Mouse (Mus musculus): ENCODE results near the gene Myo18b. TPM values are rescaled to one million over a fixed set of nuclear protein-coding genes. Genes with fewer than 3 reads are reported as not detected.

Myo18b gene
- polyA plus RNA-seq, 1 experiment from 2014 or later, result 1.1 TPM

GRCm38 (mm10) chr5:112886687-112887491 lies 9.3 kb downstream of the Myo18b start:
- H3K27ac ChIP-seq (ENCODE audit: low read length), result no peak overlapping the region
- no peaks in the 10 kb centered on the region for H3K27me3 ChIP-seq (ENCODE audit: control insufficient read depth, insufficient read depth, low read depth, low read length)
- no peaks in the 10 kb centered on the region for H3K9me3 ChIP-seq (ENCODE audit: control insufficient read depth, low read length)
- WGBS, result 62% methylated on average over 17 of the region's 17 CpGs
- ATAC-seq (ENCODE audit: low read depth), result peak; percentile 31; the same call in 1 of the 2 replicates
- H3K4me1 ChIP-seq (replicated peaks; ENCODE audit: control insufficient read depth, insufficient read depth, low read length), result no peaks in the 10 kb centered on the region; the same call in 1 of the 2 replicates
- no peak overlapping the region for H3K9ac ChIP-seq (ENCODE audit: low read length)
- no peaks in the 10 kb centered on the region for H3K36me3 ChIP-seq (ENCODE audit: control insufficient read depth, insufficient read depth, low read length)
- H3K4me3 ChIP-seq (ENCODE audit: low read length), result no peak overlapping the region
- H3K4me2 ChIP-seq (ENCODE audit: low read depth, low read length), result no peak overlapping the region

DNA sequence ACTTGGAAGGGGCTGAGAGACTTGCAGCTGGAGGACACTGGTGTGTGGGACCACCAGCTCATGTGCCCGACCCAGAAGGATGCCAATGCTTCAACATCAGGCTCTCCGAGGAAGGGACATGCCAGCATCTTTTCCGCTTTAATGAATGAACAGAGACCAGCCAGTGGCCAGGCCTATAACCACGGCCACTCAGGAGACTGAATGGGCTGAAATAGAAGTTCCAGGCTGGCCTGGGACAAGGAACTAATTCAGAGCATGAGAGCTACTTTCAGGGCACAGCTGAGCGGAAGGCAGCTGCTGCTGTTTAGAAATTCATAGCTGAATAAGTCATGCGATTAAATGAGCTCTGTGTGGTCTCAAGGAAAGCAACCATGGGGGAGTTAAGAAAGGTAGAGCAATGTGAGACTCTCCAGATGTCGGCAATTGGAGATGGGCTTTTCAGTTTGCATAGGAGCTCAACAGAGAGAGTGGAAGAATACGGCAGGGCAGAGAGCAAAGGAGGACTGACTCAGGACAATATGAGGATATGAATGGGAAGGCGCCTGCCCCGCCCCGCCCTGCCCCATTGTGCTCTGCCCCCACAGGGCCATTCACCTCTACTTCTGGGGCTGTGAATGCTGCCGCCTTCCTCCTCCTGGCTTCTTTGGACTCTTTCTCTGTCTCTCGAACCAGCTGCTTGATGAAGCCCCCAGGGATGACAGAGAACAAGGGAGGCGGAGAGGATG lies 18.6 kb downstream of the Myo18b start:
- no peaks in the 10 kb centered on the region for H3K4me1 ChIP-seq (replicated peaks; ENCODE audit: control insufficient read depth, insufficient read depth, low read length)
- no peaks in the 10 kb centered on the region for H3K27me3 ChIP-seq (ENCODE audit: control insufficient read depth, insufficient read depth, low read depth, low read length)
- no peak overlapping the region for H3K27ac ChIP-seq (ENCODE audit: low read length)
- H3K36me3 ChIP-seq (ENCODE audit: control insufficient read depth, insufficient read depth, low read length), result no peaks in the 10 kb centered on the region
- no peak for ATAC-seq (ENCODE audit: low read depth)
- H3K4me2 ChIP-seq (ENCODE audit: low read depth, low read length), result no peak overlapping the region
- no peak overlapping the region for H3K9ac ChIP-seq (ENCODE audit: low read length)
- 66% methylated on average over 14 of the region's 14 CpGs for WGBS
- no peak overlapping the region for H3K4me3 ChIP-seq (ENCODE audit: low read length)
- no peaks in the 10 kb centered on the region for H3K9me3 ChIP-seq (ENCODE audit: control insufficient read depth, low read length)

- no peak for ATAC-seq (ENCODE audit: low read depth)
- H3K36me3 ChIP-seq (ENCODE audit: control insufficient read depth, insufficient read depth, low read length), result no peaks in the 10 kb centered on the region
- no peak overlapping the region for H3K9ac ChIP-seq (ENCODE audit: low read length)
- no peaks in the 10 kb centered on the region for H3K27me3 ChIP-seq (ENCODE audit: control insufficient read depth, insufficient read depth, low read depth, low read length)
- no peak overlapping the region for H3K4me3 ChIP-seq (ENCODE audit: low read length)
- H3K27ac ChIP-seq (ENCODE audit: low read length), result no peak overlapping the region
- H3K4me2 ChIP-seq (ENCODE audit: low read depth, low read length), result no peak overlapping the region
- WGBS, result 16% methylated on average over 4 of the region's 4 CpGs
- H3K9me3 ChIP-seq (ENCODE audit: control insufficient read depth, low read length), result no peaks in the 10 kb centered on the region
- H3K4me1 ChIP-seq (replicated peaks; ENCODE audit: control insufficient read depth, insufficient read depth, low read length), result no peaks in the 10 kb centered on the region
Observed at GRCm38 (mm10) chr5:112876846-112877390, 19.2 kb downstream of the Myo18b start.

GRCm38 (mm10) chr5:112872999-112873398 lies 23.2 kb downstream of the Myo18b start:
- H3K36me3 ChIP-seq (ENCODE audit: control insufficient read depth, insufficient read depth, low read length), result no peaks in the 10 kb centered on the region
- 64% methylated on average over 6 of the region's 6 CpGs for WGBS
- H3K4me3 ChIP-seq (ENCODE audit: low read length), result no peak overlapping the region
- ATAC-seq (ENCODE audit: low read depth), result no peak
- no peaks in the 10 kb centered on the region for H3K27me3 ChIP-seq (ENCODE audit: control insufficient read depth, insufficient read depth, low read depth, low read length)
- H3K4me2 ChIP-seq (ENCODE audit: low read depth, low read length), result no peak overlapping the region
- no peaks in the 10 kb centered on the region for H3K4me1 ChIP-seq (replicated peaks; ENCODE audit: control insufficient read depth, insufficient read depth, low read length)
- no peak overlapping the region for H3K9ac ChIP-seq (ENCODE audit: low read length)
- H3K9me3 ChIP-seq (ENCODE audit: control insufficient read depth, low read length), result no peaks in the 10 kb centered on the region
- H3K27ac ChIP-seq (ENCODE audit: low read length), result no peak overlapping the region

- Histone ChIP-seq H3K4me2 (ENCODE audit: low read depth, low read length) (no peak overlapping the region), H3K4me3 (ENCODE audit: low read length) (no peak overlapping the region), H3K4me1 (replicated peaks; ENCODE audit: control insufficient read depth, insufficient read depth, low read length) (no peaks in the 10 kb centered on the region), H3K27me3 (ENCODE audit: control insufficient read depth, insufficient read depth, low read depth, low read length) (peaks cover 2% of the 10 kb centered on the region; the same call in 1 of the 2 replicates), H3K27ac (ENCODE audit: low read length) (no peak overlapping the region), H3K9ac (ENCODE audit: low read length) (no peak overlapping the region), H3K9me3 (ENCODE audit: control insufficient read depth, low read length) (no peaks in the 10 kb centered on the region), H3K36me3 (ENCODE audit: control insufficient read depth, insufficient read depth, low read length) (no peaks in the 10 kb centered on the region)
- ATAC-seq (ENCODE audit: low read depth), result peak; percentile 27; the same call in 1 of the 2 replicates
- WGBS, result 21% methylated on average over 9 of the region's 9 CpGs
Observed at GRCm38 (mm10) chr5:112870729-112871128, 25.4 kb downstream of the Myo18b start.

DNA sequence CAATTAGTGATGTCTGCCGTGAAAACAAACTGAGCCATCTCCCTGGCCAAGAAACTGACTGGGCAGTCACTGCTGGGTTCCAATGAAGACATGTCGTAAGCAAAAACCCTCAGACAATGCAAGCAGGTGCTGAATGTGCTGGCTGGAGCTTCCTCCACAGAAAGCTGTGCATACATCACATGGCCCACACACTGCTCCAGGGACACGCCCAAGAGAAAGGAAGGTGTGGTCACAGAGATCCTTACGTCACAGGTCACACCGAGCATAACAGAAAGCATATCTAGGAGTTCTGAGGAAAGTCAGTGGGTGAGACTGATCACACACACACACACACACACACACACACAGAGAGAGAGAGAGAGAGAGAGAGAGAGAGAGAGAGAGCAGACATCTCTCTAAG lies 27.5 kb downstream of the Myo18b start:
- no peak for ATAC-seq (ENCODE audit: low read depth)
- no peaks in the 10 kb centered on the region for H3K36me3 ChIP-seq (ENCODE audit: control insufficient read depth, insufficient read depth, low read length)
- H3K27me3 ChIP-seq (ENCODE audit: control insufficient read depth, insufficient read depth, low read depth, low read length), result peaks cover 2% of the 10 kb centered on the region; the same call in 1 of the 2 replicates
- no peak overlapping the region for H3K4me3 ChIP-seq (ENCODE audit: low read length)
- no peak overlapping the region for H3K4me2 ChIP-seq (ENCODE audit: low read depth, low read length)
- no peak overlapping the region for H3K27ac ChIP-seq (ENCODE audit: low read length)
- no peak overlapping the region for H3K9ac ChIP-seq (ENCODE audit: low read length)
- whole genome bisulfite sequencing, result 69% methylated on average over 5 of the region's 5 CpGs
- H3K9me3 ChIP-seq (ENCODE audit: control insufficient read depth, low read length), result no peaks in the 10 kb centered on the region
- no peaks in the 10 kb centered on the region for H3K4me1 ChIP-seq (replicated peaks; ENCODE audit: control insufficient read depth, insufficient read depth, low read length)

GRCm38 (mm10) chr5:112864719-112865367 lies 31.3 kb downstream of the Myo18b start:
- Histone ChIP-seq H3K27me3 (ENCODE audit: control insufficient read depth, insufficient read depth, low read depth, low read length) (peaks cover 2% of the 10 kb centered on the region; the same call in 1 of the 2 replicates), H3K4me1 (replicated peaks; ENCODE audit: control insufficient read depth, insufficient read depth, low read length) (no peaks in the 10 kb centered on the region), H3K36me3 (ENCODE audit: control insufficient read depth, insufficient read depth, low read length) (no peaks in the 10 kb centered on the region), H3K9ac (ENCODE audit: low read length) (no peak overlapping the region), H3K27ac (ENCODE audit: low read length) (no peak overlapping the region), H3K4me2 (ENCODE audit: low read depth, low read length) (no peak overlapping the region), H3K9me3 (ENCODE audit: control insufficient read depth, low read length) (no peaks in the 10 kb centered on the region), H3K4me3 (ENCODE audit: low read length) (no peak overlapping the region)
- ATAC-seq (ENCODE audit: low read depth), result no peak
- 44% methylated on average over 4 of the region's 4 CpGs for WGBS

DNA sequence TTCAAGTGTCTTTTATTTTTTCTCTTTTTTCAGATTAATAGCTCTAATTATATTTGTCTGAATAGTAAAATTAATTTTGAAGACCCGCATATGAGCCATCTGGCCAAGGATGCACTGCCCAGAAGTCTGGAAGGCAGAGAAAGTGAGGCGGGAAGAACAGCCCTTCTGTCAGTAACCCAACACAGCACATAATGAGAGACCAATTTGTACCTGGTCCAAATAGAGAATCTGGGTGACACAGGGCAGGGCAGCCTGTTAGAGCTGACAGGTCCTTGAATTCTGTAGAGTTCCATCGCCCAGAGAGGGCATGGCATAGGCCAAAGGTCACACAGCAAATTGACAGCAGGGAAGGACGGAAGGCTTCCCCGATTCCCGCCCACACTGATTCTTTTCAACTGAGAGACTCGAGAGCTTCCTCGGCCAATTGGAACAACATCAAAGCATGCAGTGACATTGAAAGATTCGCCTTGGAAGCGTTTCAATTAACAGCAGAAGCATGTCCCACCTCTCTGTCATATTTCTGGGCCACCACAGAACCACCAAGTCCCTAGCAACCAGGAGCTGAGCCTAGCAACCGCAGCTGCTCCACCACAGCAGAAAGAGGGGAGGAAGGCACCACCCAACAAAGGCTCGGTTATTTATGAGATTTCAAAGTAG lies 36.7 kb downstream of the Myo18b start:
- peak; percentile 74 for ATAC-seq (ENCODE audit: low read depth)
- H3K9ac ChIP-seq (ENCODE audit: low read length), result no peak overlapping the region
- H3K4me1 ChIP-seq (replicated peaks; ENCODE audit: control insufficient read depth, insufficient read depth, low read length), result peaks cover 2% of the 10 kb centered on the region
- no peak overlapping the region for H3K27ac ChIP-seq (ENCODE audit: low read length)
- no peaks in the 10 kb centered on the region for H3K36me3 ChIP-seq (ENCODE audit: control insufficient read depth, insufficient read depth, low read length)
- no peaks in the 10 kb centered on the region for H3K27me3 ChIP-seq (ENCODE audit: control insufficient read depth, insufficient read depth, low read depth, low read length)
- H3K4me2 ChIP-seq (ENCODE audit: low read depth, low read length), result no peak overlapping the region
- WGBS, result 24% methylated on average over 12 of the region's 12 CpGs
- no peak overlapping the region for H3K4me3 ChIP-seq (ENCODE audit: low read length)
- no peaks in the 10 kb centered on the region for H3K9me3 ChIP-seq (ENCODE audit: control insufficient read depth, low read length)

Data from lung, embryonic 16.5 days (tissue).